Mouse (Mus musculus) CD4-positive helper T cell, adult 2 months (primary cell): ENCODE data around the gene Rnf150.

ENCODE experiments used
- DNase-seq: peaks from one replicate; pipeline ENCODE4 v3.0.0-alpha.2; 2012; ENCODE audit warnings: low read depth, missing footprints, low spot score

Gene Rnf150

DNA sequence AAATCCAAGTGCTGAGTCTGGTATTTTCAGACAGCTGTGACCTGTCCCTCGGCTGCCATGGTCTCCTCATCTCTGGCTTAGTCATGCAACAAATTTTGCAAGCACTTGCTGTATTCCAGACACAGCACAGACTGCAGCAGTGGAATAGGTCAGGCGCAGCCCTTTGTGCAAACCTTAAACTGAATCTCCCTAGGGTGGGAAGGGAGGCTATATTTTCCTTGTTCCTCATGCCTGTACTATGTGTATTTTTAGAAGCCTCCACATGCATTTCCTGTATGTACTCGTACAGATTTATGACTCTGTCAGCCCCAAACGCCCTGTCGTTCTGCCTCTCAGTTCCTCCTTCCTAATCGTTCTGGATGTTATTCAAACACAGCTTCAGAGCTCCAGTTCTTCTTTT is 76.8 kb downstream of the Rnf150 start:
- no peak for DNase-seq

DNA sequence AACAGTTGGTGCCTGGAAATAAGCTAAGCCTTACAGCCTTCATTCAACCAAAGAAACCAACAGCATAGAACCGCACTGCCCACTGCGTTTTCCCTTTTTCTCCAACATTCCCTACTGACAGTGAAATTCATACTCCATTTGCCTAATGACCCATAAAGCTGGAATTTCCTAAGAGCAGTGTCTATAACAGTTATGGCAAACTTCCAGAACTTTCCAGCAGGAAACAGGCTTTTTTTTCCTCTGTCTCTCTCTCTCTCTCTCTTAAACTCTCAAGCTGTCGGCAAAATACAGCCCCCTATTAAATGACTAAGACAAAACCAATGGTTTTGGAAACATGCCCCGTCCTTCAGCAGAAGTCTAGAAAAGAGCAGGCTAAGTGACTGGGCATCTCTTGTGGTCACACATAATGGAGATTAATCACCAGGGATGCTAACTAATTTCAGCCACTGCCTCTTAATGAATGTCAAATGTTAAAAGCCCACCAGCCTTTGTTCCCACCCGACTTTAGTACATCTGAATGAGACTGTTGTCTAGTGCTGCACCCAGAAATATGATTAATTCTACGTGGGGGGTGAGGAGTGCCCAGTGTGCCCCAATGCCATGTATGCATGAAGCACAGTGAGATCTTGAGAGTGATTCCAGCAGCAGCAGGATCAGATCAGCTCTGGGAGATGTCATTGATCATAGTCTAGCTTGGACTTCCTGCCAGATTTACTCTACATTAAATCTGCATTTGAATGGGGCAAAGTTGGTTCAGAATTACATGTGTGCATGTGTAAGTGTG is 80.3 kb downstream of the Rnf150 start:
- no peak for DNase-seq

- DNase-seq = no peak
Observed at GRCm38 (mm10) chr8:82945867-82946266, 82.7 kb downstream of the Rnf150 start.

DNA sequence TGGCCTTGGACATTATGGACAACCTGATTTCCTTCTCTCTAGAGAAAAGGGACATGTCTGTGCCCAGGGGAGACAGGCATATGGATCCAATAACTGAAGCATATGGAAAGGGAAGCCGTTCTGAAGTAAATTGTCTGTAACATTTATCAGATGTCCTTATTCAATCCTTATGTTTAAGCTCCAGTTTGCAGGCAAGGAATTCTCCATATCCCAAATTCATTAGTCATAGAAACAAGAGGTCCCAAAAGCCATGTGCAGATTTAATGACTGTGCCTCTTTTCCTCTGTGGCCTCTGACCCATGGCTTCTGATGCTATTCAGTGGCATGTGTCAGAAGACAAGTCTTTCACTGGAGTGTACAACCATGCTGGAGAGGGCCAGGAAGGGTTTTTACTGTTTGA is 83.5 kb downstream of the Rnf150 start:
- DNase-seq = no peak

- no peak for DNase-seq
Observed at GRCm38 (mm10) chr8:82955162-82955754, 92.1 kb downstream of the Rnf150 start.

DNA sequence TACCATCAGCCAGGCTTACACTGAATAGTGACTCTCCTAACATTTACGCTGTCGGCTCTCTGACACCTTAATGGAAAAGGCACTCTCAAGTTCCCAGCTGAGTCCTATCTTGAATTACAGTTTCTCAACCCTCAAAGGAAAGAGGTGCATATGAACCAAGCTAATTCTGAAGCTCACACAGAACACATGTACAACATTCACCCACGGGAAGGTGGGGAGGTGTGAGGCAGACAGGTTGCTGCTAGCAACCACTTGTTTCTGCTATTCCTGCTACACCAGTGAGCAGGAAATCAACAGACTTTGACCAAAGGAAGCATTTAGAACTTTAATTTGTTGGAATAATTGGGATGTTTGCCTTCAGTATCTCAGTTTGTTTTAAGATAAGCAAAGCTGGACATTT is 96.3 kb downstream of the Rnf150 start:
- no peak for DNase-seq

DNA sequence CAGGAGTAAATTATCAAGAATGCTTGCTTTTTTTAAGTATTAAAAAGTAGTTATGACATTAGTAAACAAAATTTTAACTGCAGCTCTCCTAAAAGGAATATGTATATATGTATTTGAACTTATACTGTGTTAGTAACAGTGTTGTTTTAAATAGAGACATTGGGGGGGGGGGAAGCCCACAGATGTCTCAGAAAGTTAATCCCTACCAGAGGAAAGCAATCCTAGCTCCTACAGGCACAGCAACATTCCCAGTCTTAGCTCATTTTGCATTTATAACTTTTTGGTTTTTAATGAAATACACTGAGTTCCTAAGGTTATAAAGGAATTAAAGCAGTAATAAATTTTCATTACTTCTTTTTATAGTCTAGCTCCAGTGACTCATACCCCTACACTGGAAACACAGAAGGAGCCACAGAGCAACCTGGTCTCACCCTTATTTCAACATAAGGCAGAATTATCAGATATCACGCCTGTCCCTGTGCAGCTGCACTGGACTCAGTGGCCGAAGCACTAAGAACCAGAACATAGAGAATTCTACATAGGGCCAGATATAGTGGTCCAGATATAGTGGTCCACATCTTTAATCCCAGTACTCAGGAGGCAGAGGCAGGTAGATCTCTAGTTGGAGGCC is 96.9 kb downstream of the Rnf150 start:
- DNase-seq = no peak

DNA sequence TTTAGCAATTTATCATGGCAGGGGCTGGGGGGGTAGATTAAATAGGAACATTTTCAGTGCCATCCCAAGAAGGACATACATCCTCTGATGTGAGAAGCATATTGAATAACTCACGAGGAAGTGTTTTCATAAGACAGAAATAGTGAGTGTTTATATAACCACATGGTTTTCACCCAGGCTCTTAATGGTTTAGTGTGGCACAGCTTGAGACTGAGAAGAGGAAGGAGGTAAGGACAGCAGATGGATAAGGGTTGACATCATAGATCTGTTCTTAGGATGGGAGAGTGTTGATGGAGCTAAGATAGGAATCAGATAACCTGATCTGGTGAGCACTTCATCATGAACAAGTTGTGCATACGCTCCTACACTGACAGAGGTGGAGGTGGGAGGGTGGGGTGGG is 101.4 kb downstream of the Rnf150 start:
- no peak for DNase-seq

GRCm38 (mm10) chr8:82967879-82968678 is 104.9 kb downstream of the Rnf150 start:
- DNase-seq = no peak

GRCm38 (mm10) chr8:82969967-82970366 is 106.8 kb downstream of the Rnf150 start:
- no peak for DNase-seq

DNA sequence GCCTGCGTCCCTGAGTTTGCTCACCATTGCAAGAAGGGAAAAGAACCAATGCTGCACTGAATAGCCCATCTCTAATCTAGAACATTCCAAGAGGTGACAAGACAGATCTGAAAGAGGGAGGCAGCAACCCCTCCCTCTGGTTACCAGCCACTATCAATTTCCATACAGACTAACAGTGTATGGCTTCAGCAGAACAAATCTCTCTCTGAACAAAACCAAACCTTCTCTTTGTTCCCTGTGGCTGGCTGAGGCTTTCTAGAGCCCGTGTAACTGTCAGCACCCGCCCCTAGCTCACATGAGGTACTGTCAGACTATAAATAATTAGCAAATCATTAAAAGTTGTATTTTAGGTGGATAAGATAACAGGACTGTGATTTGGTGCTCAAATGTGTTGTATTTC is 109.7 kb downstream of the Rnf150 start:
- DNase-seq = no peak

- DNase-seq = no peak
Observed at GRCm38 (mm10) chr8:82973331-82973730, 110.2 kb downstream of the Rnf150 start.

DNA sequence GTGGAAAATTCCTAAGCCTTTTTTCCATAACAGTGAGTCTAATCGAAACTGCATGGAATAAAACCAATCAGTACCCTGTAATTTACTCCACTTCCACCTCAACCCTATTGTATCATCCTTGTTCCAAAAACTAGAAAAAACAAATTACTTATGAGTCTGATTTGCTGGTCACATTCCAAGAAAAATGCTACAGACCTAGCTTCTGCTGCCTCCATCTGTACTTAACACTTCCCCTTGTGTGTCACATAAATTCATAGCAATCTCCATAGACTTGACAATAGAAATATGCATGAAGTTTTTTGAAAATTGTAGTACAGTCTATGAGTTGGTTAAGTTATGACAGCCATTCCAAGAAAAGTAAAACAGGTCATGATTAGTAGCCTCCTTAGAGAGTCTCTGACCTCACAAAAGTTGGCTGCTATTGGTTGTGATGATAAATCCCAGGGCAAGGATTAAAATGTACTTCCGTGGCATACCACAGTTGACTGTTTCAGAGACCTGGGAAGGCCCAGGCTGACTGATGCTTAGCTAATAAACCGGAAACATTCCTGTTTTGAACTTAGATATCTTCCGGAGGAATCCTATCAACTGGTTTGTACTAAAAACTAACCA is 118.2 kb downstream of the Rnf150 start:
- DNase-seq = no peak

DNA sequence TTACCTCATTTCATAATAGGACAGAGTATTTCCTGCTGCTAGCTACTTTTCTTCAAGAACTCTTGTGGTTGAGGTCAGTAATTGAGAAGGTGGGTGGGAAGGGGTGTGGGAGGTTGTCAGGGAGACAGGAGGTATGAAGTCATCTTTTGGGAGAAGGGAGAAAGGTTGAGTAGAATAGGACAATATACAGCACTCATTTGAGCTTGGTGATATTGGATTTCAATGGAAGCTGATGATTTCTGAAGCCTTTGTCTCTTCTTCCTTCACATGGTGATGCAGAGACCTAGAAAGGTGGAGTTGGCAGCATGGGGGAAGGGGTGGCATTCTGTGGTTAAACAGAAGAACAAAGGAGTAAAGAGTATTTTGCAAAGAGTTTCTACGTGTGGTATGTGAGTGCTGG is 119.7 kb downstream of the Rnf150 start:
- DNase-seq = no peak

DNA sequence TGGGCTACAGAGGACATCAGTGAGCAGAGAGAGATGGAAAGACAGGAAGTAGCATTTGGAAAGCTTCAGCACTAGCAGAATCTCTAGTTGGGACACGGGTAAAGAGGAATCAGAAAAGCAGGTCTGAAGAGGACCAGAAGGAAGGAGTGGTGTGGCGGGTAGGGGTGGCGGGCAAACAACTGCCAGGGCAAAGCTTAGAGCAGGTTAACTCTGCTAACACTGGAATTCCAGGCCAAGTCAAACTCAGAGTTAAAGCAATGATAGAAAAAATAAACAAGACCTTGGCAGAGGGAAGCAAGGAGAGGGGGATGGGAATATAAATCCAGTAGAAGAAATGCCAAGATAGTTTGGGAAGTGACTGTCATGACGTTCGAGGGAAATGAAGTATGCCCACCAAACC is 120.1 kb downstream of the Rnf150 start:
- DNase-seq = no peak

DNA sequence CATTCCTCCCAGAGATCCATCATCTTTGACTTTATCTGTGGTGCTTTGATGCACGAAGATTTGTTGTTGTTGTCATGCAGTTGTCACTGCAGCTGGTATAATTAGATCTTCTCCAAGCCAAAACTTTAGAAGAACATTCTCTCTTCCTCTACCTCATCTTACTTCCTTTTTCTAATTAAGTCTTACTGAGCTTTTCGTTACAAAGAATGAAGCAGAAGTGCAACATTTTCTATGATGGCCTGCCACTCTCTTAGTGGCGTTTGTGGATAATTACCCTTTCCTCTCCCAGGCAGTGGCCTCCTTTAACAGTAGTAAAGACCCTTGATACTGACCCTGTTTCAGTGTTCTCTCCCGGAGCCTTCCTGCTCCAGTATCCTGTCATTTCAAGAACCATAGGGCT is 128.9 kb downstream of the Rnf150 start:
- DNase-seq = no peak

GRCm38 (mm10) chr8:82995727-82996438 is 132.7 kb downstream of the Rnf150 start:
- no peak for DNase-seq

DNA sequence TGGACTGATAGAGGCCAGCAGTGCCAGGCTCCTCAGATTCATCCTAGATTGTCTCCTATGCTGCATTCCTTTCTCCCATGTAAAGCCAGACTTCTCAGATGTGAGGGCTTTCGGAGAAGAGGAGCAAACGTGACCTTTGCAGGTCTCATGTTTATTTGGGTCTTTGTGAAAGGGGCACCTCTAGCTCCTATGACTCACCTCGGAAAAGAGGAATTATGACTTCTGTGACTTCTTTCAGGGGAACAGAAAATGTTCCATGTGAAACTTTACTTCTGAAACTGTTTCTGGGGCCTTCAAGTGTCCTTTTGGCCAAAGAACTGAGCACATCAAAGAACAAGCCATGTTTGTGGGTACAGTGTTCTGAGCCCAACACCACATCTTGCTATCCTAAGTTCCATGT is 133.7 kb downstream of the Rnf150 start:
- DNase-seq = no peak

DNA sequence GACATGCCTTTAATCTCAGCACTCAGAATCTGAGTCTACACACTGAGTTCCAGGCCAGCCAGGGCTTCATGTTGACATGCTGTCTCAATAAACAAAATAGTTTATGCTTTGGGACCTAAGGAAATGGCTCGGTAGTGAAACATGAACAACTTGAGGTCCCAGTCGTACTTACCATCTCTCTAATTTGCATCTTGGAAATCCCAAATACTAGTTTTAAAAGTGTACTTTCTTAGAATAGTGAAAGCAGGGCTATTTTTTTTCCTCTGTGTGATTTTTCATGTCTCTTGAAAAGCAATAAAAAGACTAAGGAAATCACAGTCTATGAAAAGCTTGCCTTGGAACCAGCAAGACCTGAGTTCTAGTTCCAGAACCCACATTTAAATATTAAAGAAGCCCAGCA is 135.6 kb downstream of the Rnf150 start:
- DNase-seq = no peak

DNA sequence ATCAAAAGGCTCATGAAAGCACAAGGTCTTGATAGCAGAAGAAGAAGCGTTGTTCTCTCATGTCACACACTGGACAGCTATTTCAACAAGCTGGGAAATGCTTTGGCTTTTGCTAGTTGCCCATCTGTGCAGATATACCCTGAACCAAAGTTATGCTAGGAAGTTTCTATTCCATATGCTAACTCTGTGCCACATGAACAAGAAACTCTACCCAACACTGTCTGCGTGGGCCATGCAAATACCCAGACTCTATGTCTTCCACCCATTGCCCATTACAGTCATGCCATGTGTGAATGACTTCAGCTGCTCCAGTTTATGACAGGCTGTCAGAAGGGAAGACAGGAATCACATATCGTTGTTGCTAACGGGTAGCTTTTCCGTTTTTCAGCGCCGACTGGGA is 140.0 kb downstream of the Rnf150 start:
- no peak for DNase-seq

DNA sequence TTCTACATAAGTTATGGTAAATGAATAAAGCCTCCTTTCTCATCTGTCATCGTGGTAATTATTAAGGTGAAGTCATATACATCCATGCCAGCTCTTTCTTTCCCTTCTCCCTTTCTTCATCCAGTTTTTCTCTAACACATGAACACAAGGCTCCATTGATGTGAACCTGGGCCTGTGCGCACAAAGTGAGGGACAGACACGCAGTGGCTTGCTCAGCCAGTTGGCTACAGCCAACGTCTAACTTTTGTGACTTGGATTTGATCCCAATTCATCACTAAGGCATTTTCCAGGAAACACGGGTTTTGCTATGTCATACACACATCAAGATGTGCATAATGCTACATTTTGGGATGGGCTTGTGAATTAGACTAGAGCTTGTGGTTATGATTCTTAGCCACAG is 146.3 kb downstream of the Rnf150 start:
- no peak for DNase-seq
